Mouse (Mus musculus): Measurements from ENCODE around the gene Iqsec1. TPM values are rescaled to one million over a fixed set of nuclear protein-coding genes. Genes with fewer than 3 reads are reported as not detected.

The Iqsec1 gene
- polyA plus RNA-seq, 1 experiment from 2014 or later, result 10.7 TPM

DNA sequence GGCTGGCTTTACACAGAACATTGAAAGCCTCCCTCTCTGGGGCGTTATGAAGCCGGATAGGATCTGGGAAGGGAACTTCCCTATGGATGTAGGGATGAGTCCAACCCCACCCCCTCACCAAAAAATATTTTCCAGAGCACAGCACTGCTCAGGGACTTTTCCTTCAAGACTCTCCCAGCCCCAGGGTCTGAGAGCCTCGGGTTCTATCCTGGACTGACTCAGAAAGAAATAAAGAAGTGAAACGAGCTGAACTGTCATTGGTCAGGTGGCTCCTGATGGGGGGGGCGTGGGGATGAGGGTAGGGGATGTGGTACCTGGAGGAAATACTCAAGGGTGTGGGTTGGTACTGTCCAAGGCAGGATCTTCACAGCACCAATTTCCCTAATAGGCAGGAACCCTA, 231.9 kb downstream of the Iqsec1 start:
- WGBS, result 78% methylated on average over 5 of the region's 5 CpGs
- Histone ChIP-seq H3K27ac (no peak overlapping the region), H3K4me2 (no peak overlapping the region), H3K4me1 (0 out of 2 replicates have a peak, but pooled peaks cover 2% of the 10 kb centered on the region), H3K9me3 (no peaks in the 10 kb centered on the region), H3K27me3 (replicated peaks) (no peaks in the 10 kb centered on the region), H3K9ac (no peak overlapping the region), H3K4me3 (replicated peaks) (no peak overlapping the region), H3K36me3 (no peaks in the 10 kb centered on the region)
- no peak for ATAC-seq (ENCODE audit: insufficient read depth, low FRiP score, low read depth)

DNA sequence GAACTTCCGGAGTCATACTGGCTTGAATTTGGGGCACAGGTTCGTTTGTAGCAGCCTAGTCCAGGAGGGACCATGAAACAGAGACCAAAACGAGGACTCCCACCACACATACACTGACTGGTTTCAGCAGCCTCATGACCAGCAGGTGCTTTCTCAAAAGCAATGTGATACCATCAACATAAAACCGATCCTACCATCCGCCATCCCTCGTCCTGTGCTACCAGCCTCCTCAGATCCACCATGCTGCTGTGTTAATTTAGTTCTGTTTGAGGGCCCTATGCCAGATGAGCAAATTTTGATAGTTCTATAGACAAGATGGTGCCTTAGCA, 232.9 kb downstream of the Iqsec1 start:
- Histone ChIP-seq H3K36me3 (no peaks in the 10 kb centered on the region), H3K9ac (no peak overlapping the region), H3K27me3 (replicated peaks) (no peaks in the 10 kb centered on the region), H3K4me3 (replicated peaks) (no peak overlapping the region), H3K9me3 (no peaks in the 10 kb centered on the region), H3K4me2 (no peak overlapping the region), H3K4me1 (0 out of 2 replicates have a peak, but pooled peaks cover 3% of the 10 kb centered on the region), H3K27ac (no peak overlapping the region)
- no peak for ATAC-seq (ENCODE audit: insufficient read depth, low FRiP score, low read depth)
- WGBS, result 86% methylated on average over 6 of the region's 6 CpGs

- Histone ChIP-seq H3K4me3 (replicated peaks) (no peak overlapping the region), H3K9me3 (no peaks in the 10 kb centered on the region), H3K9ac (no peak overlapping the region), H3K27ac (no peak overlapping the region), H3K4me1 (0 out of 2 replicates have a peak, but pooled peaks cover 3% of the 10 kb centered on the region), H3K4me2 (no peak overlapping the region), H3K27me3 (replicated peaks) (no peaks in the 10 kb centered on the region), H3K36me3 (no peaks in the 10 kb centered on the region)
- 62% methylated on average over 7 of the region's 7 CpGs for WGBS
- no peak for ATAC-seq (ENCODE audit: insufficient read depth, low FRiP score, low read depth)
Measured at GRCm38 (mm10) chr6:90754927-90755612, 233.4 kb downstream of the Iqsec1 start.

- no peaks in the 10 kb centered on the region for H3K27me3 ChIP-seq (replicated peaks)
- H3K4me2 ChIP-seq, result no peak overlapping the region
- no peaks in the 10 kb centered on the region for H3K36me3 ChIP-seq
- no peak overlapping the region for H3K4me3 ChIP-seq (replicated peaks)
- WGBS, result 82% methylated on average over 2 of the region's 2 CpGs
- H3K4me1 ChIP-seq, result 0 out of 2 replicates have a peak, but pooled peaks cover 3% of the 10 kb centered on the region
- H3K9ac ChIP-seq, result no peak overlapping the region
- H3K27ac ChIP-seq, result no peak overlapping the region
- no peaks in the 10 kb centered on the region for H3K9me3 ChIP-seq
- ATAC-seq (ENCODE audit: insufficient read depth, low FRiP score, low read depth), result no peak
Measured at GRCm38 (mm10) chr6:90754093-90754492, 234.4 kb downstream of the Iqsec1 start.

DNA sequence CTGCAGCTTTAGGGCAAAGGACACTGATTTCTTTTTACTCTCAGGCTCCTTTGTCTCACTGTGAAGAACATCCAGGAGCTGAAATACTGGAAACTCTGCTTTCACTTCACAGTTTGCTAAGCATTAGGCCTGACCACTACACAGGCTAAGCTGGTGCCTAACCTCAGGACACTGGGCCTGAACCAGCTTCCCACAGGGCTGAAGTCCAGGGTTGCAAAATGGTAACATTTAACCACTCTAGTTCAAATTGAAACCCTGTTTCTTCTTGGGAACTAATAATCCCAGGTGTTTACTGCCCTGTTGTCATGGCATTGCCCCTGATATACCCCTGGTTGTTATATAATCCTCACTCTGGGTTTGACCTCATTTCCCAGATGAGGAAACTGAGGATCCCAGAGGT, 234.8 kb downstream of the Iqsec1 start:
- Histone ChIP-seq H3K4me2 (no peak overlapping the region), H3K4me1 (0 out of 2 replicates have a peak, but pooled peaks cover 3% of the 10 kb centered on the region), H3K9ac (no peak overlapping the region), H3K27ac (no peak overlapping the region), H3K4me3 (replicated peaks) (no peak overlapping the region), H3K36me3 (no peaks in the 10 kb centered on the region), H3K27me3 (replicated peaks) (no peaks in the 10 kb centered on the region), H3K9me3 (no peaks in the 10 kb centered on the region)
- no peak for ATAC-seq (ENCODE audit: insufficient read depth, low FRiP score, low read depth)

GRCm38 (mm10) chr6:90751624-90752023, 236.9 kb downstream of the Iqsec1 start:
- no peak for ATAC-seq (ENCODE audit: insufficient read depth, low FRiP score, low read depth)
- Histone ChIP-seq H3K27me3 (replicated peaks) (no peaks in the 10 kb centered on the region), H3K4me1 (peaks cover 5% of the 10 kb centered on the region; the same call in 1 of the 2 replicates), H3K36me3 (no peaks in the 10 kb centered on the region), H3K27ac (no peak overlapping the region), H3K9ac (no peak overlapping the region), H3K4me2 (no peak overlapping the region), H3K4me3 (replicated peaks) (no peak overlapping the region), H3K9me3 (no peaks in the 10 kb centered on the region)
- 64% methylated on average over 3 of the region's 3 CpGs for WGBS

GRCm38 (mm10) chr6:90750091-90750490, 238.4 kb downstream of the Iqsec1 start:
- H3K4me2 ChIP-seq, result no peak overlapping the region
- peak; percentile 85 for ATAC-seq (ENCODE audit: insufficient read depth, low FRiP score, low read depth)
- H3K4me1 ChIP-seq, result peaks cover 10% of the 10 kb centered on the region; the same call in 1 of the 2 replicates
- no peak overlapping the region for H3K9ac ChIP-seq
- 40% methylated on average over 2 of the region's 2 CpGs for whole genome bisulfite sequencing
- no peaks in the 10 kb centered on the region for H3K9me3 ChIP-seq
- no peaks in the 10 kb centered on the region for H3K27me3 ChIP-seq (replicated peaks)
- H3K36me3 ChIP-seq, result no peaks in the 10 kb centered on the region
- no peak overlapping the region for H3K4me3 ChIP-seq (replicated peaks)
- H3K27ac ChIP-seq, result no peak overlapping the region

GRCm38 (mm10) chr6:90749414-90749937, 239.0 kb downstream of the Iqsec1 start:
- Histone ChIP-seq H3K27ac (no peak overlapping the region), H3K27me3 (replicated peaks) (no peaks in the 10 kb centered on the region), H3K36me3 (no peaks in the 10 kb centered on the region), H3K4me1 (peaks cover 10% of the 10 kb centered on the region; the same call in 1 of the 2 replicates), H3K9ac (no peak overlapping the region), H3K9me3 (no peaks in the 10 kb centered on the region), H3K4me2 (no peak overlapping the region), H3K4me3 (replicated peaks) (no peak overlapping the region)
- 80% methylated on average over 4 of the region's 4 CpGs for WGBS
- ATAC-seq (ENCODE audit: insufficient read depth, low FRiP score, low read depth), result 0 out of 2 replicates have a peak, but pooled peaks have one; percentile 20

DNA sequence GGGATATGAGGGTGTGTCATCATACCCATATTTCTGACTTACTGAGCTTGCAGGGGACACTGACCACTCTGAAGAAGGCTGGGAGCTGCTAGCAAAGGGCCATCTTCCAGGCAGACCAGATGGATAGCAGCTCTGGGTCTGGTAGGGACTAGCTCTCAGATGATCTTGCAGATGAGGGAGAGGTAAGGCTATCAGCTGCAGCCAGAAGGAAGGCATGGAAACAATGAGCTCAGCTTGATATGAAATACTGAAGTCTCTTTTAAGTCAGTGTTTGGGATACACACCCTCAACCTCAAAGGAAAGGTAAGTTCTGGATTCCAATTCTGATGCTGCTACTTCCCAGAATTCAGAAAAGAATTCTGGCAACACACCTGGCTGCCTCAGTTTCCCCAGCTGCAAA, 239.5 kb downstream of the Iqsec1 start:
- H3K9me3 ChIP-seq, result no peaks in the 10 kb centered on the region
- no peak overlapping the region for H3K4me3 ChIP-seq (replicated peaks)
- ATAC-seq (ENCODE audit: insufficient read depth, low FRiP score, low read depth), result no peak
- H3K27ac ChIP-seq, result no peak overlapping the region
- no peaks in the 10 kb centered on the region for H3K36me3 ChIP-seq
- H3K9ac ChIP-seq, result no peak overlapping the region
- H3K27me3 ChIP-seq (replicated peaks), result no peaks in the 10 kb centered on the region
- peaks cover 10% of the 10 kb centered on the region; the same call in 1 of the 2 replicates for H3K4me1 ChIP-seq
- no peak overlapping the region for H3K4me2 ChIP-seq

DNA sequence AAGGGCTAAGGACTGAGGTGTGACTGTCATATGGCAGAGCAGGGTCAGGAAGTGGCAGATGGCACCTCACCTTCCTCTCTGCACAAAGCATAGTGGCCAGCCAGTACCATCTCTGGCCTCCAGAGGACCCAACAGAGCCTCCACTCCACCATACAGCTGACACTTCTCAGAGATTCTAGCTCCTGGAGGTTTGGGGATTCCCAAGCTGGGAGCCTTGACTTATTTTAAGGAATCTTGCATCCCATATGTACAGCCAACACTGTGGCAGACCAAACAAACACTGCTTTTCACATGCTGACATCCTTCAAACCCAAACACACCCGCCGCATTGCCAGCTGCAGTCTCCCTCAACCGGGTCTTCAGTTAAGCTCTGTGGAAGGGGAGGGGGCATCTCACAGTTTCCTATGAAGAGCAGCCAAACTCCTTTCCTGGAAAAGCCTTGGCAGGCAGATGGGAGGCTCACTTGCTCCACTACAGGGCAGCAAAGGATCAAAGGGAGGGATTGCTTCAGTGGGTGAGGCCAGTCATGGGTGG, 242.1 kb downstream of the Iqsec1 start:
- no peak for ATAC-seq (ENCODE audit: insufficient read depth, low FRiP score, low read depth)
- WGBS, result 28% methylated on average over 3 of the region's 3 CpGs
- no peaks in the 10 kb centered on the region for H3K36me3 ChIP-seq
- H3K27ac ChIP-seq, result no peak overlapping the region
- H3K9ac ChIP-seq, result no peak overlapping the region
- peaks cover 9% of the 10 kb centered on the region; the same call in 1 of the 2 replicates for H3K4me1 ChIP-seq
- H3K4me2 ChIP-seq, result no peak overlapping the region
- H3K9me3 ChIP-seq, result no peaks in the 10 kb centered on the region
- H3K4me3 ChIP-seq (replicated peaks), result no peak overlapping the region
- H3K27me3 ChIP-seq (replicated peaks), result no peaks in the 10 kb centered on the region

- ATAC-seq (ENCODE audit: insufficient read depth, low FRiP score, low read depth), result no peak
- Histone ChIP-seq H3K9ac (no peak overlapping the region), H3K4me1 (peaks cover 6% of the 10 kb centered on the region; the same call in 1 of the 2 replicates), H3K4me2 (no peak overlapping the region), H3K9me3 (no peaks in the 10 kb centered on the region), H3K27me3 (replicated peaks) (no peaks in the 10 kb centered on the region), H3K36me3 (no peaks in the 10 kb centered on the region), H3K4me3 (replicated peaks) (no peak overlapping the region), H3K27ac (no peak overlapping the region)
- 68% methylated on average over 3 of the region's 3 CpGs for whole genome bisulfite sequencing
Measured at GRCm38 (mm10) chr6:90745401-90746198, 242.9 kb downstream of the Iqsec1 start.

DNA sequence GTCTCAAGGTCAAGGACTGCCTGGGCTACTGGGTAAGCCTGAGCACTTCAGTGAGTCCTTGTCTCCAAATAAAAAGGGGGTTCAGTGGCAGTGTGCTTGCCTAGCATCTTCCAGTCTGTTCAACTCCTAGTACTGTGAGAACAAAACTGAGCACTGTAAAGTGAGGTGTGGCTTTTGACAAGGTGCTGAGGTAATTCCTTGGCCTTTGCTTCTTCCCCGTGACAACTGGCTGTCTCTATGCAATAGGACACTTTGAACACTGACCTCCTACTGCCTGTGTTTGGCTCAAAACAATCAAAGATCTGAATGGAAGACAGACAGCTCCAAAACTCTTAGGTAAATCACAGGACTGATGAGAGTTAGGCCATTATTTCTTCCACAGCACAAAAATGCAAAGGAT, 246.0 kb downstream of the Iqsec1 start:
- no peak for ATAC-seq (ENCODE audit: insufficient read depth, low FRiP score, low read depth)
- no peak overlapping the region for H3K9ac ChIP-seq
- WGBS, result 49% methylated on average over 1 of the region's 1 CpGs
- H3K27ac ChIP-seq, result no peak overlapping the region
- H3K36me3 ChIP-seq, result no peaks in the 10 kb centered on the region
- H3K4me1 ChIP-seq, result peaks cover 6% of the 10 kb centered on the region; the same call in 1 of the 2 replicates
- H3K9me3 ChIP-seq, result no peaks in the 10 kb centered on the region
- H3K4me2 ChIP-seq, result no peak overlapping the region
- no peaks in the 10 kb centered on the region for H3K27me3 ChIP-seq (replicated peaks)
- no peak overlapping the region for H3K4me3 ChIP-seq (replicated peaks)

Data from stomach, embryonic 15.5 days (tissue).